Mouse (Mus musculus): ENCODE measurements around the gene Bbx.

Bbx gene

GRCm38 (mm10) chr16:50149606-50150005 is 282.6 kb downstream of the Bbx start:
- no peak for DNase-seq

GRCm38 (mm10) chr16:50147900-50148299 is 284.3 kb downstream of the Bbx start:
- DNase-seq = no peak

All from spleen, adult 18-20 months (tissue).